Mouse (Mus musculus) urinary bladder, postnatal 36 days (tissue): ENCODE results near the gene Map2k1.
"Not testable (repeated sequence)": the region's sequence is repeated elsewhere in the genome, so short reads cannot be mapped to it uniquely, and the experiment has no call there.

ENCODE experiments used
- DNase-seq, 2 experiments: peaks; one replicate each; pipeline ENCODE4 v3.0.0; 2022; ENCODE audit warnings: low spot score in 2 of 2, mixed read lengths in 1 of 2

Gene Map2k1

DNA sequence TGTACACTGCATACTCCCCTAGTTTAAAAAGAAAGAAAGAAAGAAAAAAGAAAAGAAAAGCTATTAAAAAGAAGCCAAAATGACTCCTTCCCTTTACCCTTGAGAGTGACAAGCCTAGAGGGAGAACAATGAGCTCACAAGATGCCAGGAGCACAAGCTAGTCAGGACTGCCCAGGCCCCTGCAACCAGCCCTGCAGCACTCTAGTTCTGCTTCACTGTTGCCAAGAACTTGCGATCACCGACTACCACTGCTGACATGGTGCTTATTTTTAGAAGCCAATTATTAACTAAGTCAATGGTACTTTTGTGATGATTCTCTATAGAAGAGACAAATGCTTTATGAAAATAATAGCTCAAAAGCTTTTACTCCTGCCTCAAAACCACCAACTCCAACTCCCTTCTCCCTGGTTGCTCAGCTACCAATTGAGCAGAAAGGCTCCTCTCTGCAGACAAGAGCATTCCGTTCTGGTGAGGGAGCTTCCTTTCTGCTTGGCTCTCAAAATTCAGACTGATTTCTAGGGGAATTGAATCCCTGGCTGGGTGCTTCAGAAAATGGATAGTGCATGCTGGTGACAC lies 45.8 kb downstream of the Map2k1 start:
- no peak for DNase-seq

DNA sequence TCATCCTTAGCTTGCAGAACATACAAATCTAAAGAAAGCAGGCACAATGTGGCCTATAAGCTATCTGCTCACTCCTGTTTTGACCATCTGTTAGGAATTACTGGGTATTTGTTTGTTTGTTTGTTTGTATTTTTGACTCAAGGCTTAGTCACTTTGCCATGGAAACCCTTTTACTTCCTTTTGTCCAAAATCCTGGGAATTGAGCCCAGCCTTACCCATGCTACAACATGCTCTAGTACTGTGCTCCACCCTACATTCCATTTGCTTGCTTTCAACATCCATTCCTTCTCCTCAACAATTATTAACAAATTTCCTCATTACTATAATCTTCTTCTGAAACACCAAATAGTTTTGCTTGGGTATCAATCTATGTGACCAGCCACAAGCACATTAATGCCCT lies 50.6 kb downstream of the Map2k1 start:
- no peak for DNase-seq

DNA sequence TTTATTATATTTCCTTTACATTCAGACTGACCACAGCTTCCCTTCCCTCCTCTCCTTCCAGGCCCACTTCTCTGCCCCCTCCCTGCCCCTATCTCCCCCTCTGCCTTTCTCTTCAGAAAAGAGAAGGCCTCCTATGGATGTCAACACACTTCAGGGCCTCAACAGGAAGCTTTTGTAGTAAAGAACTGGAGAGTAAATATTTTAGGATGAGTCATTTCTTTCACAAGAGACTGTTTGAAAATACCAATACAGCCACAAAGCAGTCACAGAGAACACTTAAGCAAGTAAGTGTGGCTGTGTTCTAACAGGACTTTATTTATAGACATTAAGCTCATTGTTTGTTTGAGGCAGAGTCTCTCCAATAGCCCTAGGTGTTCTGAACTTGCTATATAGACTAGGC lies 51.1 kb downstream of the Map2k1 start:
- no peak for DNase-seq

DNA sequence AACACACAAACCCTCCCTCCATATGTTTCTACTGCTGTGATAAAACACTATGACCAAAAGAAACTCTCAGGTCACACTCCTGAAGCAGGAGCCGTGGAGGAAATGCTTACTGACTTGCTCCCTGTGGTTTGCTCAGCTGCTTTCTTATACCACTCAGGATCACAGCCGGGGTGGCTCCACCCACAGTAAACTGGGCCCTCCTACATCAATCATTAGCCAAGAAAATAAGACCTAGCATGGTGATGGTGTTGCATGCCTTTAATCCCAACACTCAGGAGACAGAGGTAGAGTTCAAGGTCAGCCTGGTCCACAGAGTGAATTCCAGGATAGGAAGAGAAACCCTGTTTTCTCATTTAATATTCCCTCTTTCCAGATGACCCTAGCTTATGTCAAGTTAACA lies 53.5 kb downstream of the Map2k1 start:
- DNase-seq = no peak

DNA sequence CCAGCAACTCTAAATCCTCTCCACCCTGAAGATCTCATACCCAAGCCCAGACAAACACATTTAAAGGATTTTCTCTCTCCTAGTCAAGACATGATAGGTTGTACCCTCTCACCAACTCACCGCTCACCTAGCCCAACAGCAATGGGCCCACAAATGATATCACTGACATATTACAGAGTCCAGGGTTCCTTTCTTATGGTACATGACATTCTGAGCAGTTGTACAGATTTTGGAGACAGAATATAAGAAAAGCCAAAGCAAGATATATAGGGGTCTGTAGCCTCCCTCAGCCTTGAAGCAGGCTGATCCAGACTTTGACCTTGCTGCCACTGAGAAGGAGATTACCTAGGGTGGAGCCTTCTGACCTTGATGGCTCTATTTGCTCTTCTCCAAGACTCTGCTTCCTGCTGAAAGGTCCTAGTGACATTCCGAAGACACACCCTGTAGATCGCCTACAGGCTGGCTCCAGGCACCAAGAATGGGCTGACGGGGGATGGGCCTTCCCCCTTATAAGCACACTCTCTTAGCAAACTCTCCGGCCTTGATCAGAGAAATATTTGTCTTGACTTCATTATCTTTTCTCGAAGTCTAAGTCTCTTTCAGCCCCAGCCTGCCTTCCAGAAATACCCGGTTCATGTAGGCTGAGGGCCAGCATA lies 54.5 kb downstream of the Map2k1 start:
- DNase-seq = not testable (repeated sequence)

DNA sequence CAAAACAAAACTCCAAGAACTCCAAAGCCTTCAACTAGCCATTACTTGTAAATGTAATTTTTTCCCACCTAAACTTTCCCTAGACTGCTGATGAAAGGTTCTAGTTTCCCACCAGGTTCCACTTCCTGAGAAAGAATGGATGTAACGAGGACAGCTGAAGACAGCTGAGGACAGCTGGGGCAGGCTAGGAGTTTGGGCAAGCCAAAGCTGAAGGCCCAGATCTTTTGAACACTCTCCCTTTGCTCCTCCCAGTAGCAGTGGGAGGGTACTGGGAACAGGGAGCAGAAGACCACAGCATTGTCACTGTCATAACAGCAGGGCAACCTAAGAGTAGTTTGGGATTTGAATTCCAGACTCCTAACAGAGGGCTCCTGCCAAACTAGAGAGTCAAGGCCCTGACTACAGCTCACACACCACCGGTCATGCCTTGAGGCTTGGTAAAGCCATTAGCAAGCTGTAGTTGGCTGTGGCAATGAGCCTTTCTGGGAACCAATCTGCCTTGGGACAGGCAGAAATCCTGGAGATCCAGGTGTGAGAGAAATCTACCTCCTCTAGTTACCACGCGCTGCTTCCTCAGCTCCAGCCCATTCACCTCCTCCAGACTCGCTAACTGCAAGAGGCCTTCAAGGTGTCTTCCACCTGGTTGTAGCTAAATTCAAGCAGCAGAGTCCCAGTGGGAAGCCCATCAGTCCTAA lies 55.2 kb downstream of the Map2k1 start:
- DNase-seq = no peak

DNA sequence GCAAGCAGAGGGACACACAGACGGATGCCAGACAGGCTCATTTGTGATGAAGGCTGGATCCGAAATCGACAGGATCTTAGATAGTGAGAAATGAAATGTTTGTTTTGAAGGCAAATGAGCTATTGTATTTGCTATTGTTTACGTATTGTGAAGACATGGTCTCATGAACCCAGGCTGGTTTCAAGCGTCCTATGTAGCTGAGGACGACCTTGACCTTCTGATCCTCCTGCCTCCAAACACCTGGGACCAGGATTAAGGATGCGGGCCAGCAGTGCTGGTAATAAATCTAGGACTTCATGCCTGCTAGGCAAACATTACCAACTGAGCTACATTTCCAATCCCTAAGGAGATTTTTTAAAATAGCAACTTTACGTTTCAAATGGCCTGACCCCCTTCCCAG lies 55.9 kb downstream of the Map2k1 start:
- no peak for DNase-seq

DNA sequence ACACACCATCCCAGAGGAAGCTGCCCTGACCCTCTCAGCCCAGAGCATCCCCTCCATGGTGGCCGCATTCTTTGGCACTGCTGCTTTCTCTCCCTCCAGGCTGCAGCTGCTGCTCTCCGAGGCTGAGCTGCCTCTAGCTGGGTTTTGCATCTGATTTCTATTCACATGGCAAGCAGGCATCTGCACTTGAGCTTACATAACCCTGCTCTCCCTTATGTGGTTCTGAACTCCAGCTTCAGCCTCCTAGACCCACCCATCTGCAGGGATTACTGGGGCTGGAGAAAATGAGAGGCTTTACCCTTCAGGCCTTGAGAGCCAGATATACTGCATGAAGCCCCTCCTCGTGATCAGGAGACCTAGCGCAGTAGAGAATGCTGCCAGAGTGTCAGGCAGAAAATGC lies 57.9 kb downstream of the Map2k1 start:
- DNase-seq = no peak

DNA sequence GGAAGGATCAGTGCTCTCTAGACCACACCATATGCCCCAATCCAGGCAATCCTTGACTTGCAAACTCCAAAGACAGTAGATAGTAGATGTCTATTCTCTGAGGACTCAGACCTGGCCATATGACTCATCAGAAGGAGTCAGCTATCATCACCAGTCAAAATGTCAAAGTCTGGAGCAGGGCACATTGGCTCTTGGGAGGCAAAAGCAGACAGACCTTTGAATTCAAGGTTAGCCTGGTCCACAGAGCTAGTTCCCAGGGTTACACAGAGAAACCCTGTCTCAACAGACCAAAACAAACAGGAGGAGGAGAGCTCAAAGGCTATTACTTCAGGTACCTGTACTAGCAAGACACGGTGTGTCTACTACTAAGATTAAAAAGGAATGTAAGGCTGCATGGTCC lies 59.6 kb downstream of the Map2k1 start:
- no peak for DNase-seq

DNA sequence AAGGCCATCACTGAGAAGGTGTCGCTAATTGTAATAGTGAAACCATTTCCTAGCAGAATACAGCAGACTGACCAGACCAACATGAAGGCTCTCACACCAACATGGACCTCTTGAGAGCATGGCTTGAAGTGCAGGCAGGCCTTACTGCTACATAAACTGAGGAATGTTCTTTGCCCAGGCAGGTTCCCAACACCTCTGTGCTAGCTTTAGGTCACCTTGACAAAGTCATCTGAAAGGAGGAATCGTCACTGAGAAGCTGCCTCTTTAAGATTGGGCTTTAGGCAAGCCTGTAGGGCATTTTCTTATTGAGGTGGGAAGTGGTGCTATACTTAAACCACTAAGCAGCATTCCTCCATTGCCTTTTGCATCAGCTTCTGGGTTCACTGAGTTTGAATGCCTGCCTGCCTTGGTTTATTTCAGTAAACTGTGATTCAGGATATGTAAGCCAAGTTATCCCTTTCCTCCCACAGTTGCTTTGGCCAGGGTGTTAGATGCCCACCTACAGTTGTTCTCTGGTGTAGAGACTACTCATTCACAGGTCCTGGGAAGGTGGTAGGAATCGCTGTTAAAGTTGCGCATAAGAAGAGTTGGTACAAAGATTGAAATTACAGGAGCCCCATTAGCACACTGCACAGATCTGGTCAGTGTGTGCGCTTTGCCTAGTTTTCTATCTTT lies 69.1 kb downstream of the Map2k1 start:
- no peak for DNase-seq

DNA sequence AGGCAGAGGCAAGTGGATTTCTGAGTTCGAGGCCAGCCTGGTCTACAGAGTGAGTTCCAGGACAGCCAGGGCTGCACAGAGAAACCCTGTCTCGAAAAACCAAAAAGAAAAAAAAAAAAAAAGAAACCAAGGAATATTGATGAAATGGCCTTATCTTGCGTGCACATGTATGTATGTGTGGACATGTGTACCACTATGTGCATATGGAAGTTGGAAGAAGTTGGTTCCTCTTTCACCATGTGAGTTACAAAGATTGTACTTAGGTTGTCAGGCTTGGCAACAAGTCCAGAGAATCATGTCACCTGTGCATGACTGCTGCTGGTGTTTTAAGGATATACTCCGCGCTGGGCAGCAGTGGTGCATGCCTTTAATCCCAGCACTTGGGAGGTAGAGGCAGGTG lies 70.1 kb downstream of the Map2k1 start:
- not testable (repeated sequence) for DNase-seq

DNA sequence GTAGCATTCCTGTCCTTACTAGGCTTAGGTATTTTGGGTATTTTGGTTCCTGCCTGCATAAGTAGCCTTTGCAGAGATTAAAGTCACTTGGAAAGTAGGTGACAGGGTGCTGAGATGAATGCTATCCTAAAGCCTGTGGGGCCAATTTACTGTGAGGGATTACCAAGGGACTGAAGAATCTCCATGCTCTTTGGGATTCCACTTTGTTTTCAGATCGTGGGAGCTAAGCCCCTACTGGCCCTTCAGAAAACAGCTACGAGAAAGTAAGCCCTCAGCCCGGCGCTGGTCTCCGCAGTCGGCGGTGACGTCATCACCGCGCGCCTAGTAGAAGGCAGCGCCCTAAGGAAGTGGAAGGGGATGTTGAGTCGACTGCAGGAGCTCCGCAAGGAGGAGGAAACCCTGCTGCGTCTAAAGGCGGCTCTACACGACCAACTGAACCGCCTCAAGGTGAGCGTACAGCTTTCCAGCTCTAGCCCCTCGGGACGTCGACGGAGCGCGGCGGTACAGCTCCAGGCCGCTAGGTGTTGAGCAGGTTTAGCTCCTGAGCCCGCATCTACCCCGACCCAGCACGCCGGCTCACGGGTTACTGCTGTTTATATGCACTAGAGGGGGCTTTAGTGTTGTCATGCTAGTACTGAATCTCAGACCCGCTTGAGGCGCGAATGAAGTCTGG lies 74.3 kb downstream of the Map2k1 start, which contains the start of gene Snapc5:
Snapc5 (plus strand) TSS at position 301 of the 673 bp plus-strand sequence.
- DNase-seq = peak; percentile 80 to 85

DNA sequence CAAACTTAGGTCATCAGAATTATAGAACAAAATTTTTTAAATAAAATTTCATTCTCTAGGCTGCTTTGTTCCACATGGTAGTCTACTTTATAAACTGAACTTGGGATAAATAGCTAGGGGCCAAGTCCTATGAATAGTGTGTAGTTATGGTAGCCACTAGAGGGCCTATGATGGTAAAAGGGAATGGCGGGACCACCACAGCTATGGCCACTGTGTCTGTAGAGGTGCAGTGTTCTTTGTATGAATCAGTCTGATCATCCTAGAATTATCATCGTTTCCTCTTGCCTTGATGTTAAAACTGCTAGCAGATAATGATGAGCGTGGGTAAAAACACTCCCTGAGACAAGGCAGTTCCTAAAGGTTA lies 74.8 kb downstream of the Map2k1 start:
- no peak for DNase-seq

DNA sequence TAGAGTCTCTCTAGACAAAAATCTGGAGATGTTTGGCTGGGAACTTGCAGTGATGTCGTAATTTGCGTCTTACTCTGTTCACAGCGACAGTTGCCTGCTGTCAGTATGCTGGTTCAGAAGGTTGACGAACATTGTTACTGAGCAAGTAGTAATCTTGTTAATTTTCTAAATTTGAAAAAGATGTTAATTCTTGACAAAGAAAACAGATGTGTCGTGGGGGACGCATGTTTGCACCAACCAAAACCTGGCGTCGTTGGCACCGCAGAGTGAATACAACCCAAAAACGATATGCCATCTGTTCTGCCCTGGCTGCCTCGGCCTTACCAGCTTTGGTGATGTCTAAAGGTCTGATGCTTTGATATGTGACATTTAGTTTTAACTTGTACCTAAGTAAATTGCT lies 78.1 kb downstream of the Map2k1 start:
- DNase-seq = no peak

DNA sequence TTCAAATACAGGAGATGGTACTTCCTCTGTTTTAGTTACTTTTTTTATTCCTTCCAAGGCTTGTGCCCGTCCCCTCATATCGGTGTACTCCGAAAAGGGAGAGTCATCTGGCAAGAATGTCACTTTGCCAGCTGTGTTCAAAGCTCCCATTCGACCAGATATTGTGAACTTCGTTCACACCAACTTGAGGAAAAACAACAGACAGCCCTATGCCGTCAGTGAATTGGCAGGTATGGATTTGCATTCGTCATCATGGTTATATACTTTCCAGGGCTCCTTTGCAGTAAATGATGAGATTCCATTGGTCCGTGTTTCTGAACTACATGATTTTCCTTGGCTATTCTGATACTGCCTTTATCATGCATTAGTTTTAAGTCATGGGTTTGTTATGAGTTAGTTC lies 78.7 kb downstream of the Map2k1 start:
- DNase-seq = no peak

DNA sequence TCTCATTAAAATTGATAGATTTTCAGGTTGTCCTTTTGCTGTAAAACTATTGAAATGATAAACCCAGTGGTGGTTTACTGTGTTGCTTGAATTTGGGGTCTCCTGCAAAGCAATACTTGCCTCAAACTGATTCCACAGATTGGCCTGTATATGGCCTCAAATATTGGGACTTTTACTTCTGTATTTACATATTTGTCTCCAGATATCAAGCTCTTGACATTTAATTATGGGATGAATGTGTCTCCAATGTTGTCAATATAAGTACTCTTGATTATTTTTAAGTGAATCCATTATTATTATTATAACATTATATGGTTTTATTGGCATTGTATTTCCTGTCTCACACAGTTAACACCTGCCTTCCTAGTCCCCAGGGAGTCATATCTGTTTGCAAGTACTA lies 79.1 kb downstream of the Map2k1 start:
- no peak for DNase-seq

DNA sequence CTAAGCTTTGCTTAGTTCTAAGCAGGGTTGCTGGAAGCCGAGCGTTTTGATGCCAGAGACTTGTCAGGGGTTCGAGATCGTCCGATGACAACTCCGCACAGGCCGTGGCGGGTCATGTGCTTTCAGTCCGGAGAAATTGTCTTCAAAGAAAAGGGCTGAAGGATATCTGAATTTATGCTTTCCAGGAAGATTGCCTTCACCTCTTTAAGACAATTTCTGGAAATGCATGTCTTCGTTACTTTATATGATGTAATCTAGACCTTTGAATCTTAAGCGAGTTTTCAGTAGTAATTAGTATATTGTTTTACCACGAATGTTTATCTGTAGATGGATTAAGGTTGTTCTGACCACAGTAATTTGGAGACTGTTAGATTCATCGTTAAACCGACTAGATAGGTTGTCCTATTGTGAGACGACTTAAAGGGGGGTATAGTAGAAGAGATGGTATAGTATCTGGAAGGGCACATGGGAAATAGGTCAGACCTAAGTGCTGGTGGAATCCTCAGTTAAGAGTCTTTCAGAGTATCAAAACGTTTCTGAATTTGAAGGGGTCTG lies 79.7 kb downstream of the Map2k1 start:
- DNase-seq = no peak

DNA sequence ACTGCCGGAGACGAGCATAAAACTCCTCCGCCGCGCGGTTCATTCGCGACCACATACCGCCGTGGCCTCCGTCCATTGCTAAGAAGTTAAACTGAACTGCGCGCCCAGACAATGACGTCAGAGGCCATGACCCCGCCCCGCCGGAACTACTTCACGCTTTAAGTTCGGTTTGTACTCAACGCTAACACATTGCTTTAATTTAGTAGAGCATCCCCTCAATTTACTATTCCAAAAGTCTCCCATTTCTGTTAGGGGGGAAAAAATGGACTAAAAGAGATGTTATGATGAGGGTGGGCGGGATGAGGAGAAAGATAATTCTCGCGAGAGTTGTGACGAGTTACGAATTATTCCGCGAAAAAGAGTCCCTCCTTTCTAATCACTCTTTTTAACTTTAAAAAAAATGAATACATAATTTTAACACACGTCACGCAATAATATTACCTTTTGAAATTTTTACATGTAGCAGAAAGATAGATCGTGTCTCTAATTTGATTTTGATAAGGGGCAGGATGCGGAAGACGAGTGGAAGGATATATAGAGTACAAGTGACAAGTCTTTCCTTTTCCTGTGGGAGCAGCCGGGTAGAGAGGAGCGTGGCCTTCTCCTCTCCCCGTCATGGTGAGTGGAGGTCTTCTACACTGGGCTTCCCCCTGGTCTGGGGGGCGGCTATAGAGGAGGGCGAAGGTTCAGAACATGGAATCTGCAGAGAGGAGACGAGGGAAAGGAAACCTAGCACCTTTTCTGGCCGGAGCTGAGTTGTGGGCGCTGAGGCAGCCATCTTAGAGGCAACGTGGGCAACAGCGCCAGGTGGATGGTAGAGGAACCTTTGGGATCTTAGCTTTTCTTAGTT lies 80.4 kb downstream of the Map2k1 start, which contains the start of the genes Zwilch and Rpl4:
Zwilch (minus strand) TSS at position 289 of the 850 bp plus-strand sequence.
Rpl4 (plus strand) TSS at position 560 of the 850 bp plus-strand sequence.
- DNase-seq = peak; percentile 73 to 77

DNA sequence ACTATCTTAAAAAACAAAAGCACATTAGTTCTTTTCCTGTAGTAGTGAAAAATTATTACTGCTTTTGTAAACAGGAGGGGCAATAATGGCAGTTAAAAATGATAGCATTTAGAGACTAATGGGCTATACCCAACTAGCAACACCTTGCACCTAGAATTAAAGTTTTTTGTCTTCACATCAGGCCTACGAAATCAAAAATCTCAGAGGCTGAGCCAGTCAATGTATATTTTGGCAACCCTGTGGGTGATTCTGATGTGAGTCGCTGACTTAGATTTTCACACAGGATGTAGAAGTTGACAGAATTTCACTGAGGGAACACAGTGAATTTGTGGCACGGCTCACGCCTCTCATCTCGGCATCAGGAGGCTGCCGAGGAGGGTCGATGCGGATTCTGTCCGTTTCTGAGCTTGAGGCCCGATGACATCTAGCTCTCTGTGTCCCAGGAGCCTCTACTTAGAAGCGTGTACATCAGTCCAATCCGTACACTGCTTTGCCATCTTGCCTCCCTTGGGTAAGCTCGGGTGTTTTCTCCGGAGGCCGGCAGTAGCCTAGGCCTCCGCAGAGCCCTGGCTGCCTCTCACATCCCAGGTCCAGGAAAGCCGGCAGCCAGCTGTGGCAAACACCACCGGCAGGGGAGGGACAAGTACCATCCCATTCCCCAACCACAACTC lies 81.2 kb downstream of the Map2k1 start:
- no peak for DNase-seq

DNA sequence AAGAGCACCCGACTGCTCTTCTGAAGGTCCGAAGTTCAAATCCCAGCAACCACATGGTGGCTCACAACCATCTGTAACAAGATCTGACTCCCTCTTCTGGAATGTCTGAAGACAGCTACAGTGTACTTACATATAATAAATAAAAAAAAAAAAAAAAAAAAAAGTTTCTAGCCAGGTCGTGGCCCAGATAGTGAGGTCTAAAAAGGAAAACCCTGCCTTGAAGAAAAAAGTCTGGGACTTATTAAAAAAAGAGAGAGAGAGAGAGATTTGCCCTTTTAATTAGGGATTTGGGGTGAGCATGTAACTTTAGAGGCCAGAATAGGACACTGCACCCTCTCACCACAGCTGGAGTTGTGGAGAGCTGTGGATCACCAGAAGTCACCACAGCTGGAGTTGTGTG lies 83.5 kb downstream of the Map2k1 start:
- DNase-seq = not testable (repeated sequence)
